Mouse (Mus musculus) stomach, postnatal 0 days (tissue): ENCODE measurements around the gene Clec2l.

Experiments used
- CTCF ChIP-seq: IDR thresholded peaks from 2 replicates; pipeline ENCODE4 v1.5.1; 2016; ENCODE audit warnings: antibody characterized with exemption, low read depth, mild to moderate bottlenecking, moderate library complexity
- EP300 ChIP-seq: optimal IDR thresholded peaks from 2 replicates; pipeline ENCODE3; 2016; ENCODE audit warnings: antibody characterized with exemption

- no peak for TF ChIP-seq CTCF
- no peak for TF ChIP-seq EP300
Measured at GRCm38 (mm10) chr6:38715881-38716280, 53.0 kb downstream of the Clec2l start.
